Mouse (Mus musculus) kidney, postnatal 36 days (tissue): Measurements from ENCODE around the gene Zfyve19.

Source experiments
- DNase-seq, 2 experiments: peaks; one replicate each; pipeline ENCODE4 v3.0.0; 2021 to 2022; ENCODE audit warnings: mixed read lengths in 2 of 2

Zfyve19 gene

DNA sequence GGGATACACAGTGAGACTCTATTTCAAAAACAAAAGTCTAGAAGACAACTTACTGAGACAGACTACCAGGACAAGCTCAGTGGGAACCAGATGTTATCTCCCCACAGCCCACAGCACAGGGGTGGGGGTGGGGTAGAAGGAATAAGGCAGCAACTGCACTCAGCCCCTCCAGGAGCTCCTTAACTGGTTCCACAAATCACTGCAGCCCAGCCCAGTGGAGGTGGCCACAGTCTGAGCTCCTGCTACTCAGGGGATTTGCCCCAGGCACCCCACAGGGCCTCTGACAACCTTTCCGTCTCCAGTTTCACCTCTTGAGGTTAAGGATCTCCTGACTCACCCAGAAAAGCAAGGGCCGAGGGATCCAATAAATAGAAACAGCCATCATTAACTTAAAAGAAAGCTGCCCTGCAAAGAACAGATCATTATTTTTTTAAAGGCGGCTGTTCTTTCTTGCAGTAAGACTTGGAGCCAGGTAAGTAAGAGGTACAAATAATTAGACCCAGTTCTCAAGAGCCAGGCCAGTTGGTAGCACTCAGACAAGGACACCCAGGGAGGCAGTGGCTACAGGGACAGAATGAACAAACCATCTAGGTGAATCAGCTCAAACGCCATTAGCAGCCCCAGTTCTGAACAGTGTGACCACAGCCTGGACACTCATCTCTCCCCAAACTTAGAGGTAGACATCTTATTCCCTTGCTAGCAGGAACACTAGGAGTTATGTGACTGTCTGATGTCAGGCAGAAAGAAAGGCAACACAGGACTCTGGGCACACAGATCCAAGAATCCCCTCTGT is 11.9 kb upstream of the Zfyve19 start:
- DNase-seq, result no peak

DNA sequence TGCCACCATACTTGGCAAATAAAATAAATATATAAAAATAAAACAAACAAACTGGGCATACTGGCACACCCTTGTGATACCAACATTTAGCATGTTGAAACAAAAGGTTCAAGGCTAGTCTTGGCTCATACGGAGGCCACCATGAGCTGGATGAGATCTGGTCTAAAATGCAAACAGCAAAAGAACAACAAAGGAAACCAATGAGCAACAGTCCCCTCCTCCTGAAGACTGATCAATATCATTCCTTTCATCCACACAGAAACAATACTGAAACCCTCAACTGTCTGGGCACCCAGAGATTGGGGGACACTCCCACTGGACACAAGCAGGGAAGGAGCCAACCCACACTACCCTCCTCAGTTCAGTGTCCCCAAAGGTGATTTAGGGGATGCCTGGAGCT is 10.9 kb upstream of the Zfyve19 start:
- no peak for DNase-seq

DNA sequence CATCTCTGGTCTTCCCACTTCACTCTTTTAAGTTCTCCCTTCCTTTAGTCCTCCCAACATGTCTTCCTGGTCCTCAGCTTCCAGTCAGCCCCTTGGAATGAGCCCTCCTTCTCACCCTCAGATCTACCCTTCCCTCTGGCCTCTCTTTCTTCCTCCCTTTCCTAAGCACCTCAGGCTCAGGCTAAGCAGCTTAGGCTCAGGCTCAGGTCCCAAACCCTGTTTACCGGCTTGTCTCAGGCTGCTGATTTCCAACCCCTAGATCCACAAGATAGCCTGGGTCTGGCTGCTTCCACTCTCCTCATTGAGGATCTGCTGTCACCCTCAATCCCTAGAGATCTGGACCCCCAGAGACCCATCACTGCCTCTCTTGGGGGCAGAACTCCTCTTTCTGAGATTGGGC is 10.4 kb upstream of the Zfyve19 start:
- no peak for DNase-seq

DNA sequence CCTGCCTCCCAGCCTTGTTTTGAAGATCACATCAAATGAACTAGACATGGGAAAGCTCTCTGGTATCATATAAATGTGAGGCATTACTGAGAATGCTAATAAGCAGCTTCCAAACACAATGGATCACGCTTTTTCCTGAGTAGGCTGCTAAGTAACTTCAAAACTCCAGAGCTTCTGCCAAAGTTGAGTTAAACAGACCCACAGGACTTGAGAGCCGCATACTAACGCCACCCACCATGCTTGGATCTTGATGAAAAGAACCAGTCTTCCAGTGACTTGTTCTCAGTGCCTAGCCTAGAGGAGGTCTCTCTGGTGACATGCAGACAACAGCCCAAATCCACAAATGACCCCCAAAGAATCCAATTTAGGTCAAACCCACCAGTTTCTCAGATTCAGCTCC is 9.5 kb upstream of the Zfyve19 start:
- no peak for DNase-seq

- peak in 1 of 2 experiments; percentile 61 for DNase-seq
Measured at GRCm38 (mm10) chr2:119202914-119203453, 5.4 kb upstream of the Zfyve19 start.

DNA sequence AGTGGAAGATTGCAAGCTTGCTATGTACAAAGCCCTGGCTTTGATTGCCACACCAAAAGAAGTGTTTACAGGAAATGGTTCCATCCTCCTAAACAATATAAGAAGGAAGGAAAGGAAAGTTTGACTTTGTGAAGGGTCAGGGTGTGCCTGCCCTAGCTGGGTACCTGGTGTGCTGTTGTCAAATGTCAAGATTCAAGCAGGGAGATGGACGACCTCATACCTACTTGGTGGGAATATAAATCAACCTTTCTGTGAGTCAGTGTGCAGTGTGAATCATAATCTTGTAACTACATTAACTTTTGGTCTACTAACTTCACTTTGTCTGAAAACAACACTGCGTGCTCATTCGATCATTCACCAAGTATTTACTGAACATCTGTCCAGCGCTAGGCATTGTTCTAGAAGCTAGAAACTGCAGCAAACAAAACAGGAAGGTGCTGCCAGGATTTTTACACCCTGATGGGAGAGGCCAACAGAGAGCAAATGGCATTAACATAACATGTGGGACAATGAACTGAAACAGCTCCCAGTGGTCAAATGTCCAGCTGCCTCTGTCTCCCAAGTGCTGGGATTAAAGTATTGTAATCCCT is 4.5 kb upstream of the Zfyve19 start:
- DNase-seq, result peak in 1 of 2 experiments; percentile 17

DNA sequence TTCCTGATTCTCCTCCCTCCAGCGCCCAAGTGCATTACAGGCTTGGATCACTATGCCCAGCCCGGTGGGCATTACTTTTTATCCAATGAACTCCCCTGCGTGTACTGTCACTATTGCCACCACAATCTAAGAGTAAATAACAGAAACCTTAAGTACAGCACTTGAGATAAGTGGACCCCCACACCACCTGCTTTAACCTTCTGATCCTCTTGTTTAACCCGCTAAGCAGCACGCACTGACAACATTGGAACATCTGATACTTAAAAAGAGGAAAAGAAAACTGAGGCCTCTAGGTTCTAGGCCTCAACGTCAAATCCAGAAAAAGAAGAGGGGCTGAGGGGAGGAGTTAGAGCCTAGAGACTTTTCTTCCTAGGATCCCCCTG is 465 bp upstream of the Zfyve19 start:
- DNase-seq, result no peak

GRCm38 (mm10) chr2:119209176-119209507 is 725 bp downstream of the Zfyve19 start:
- DNase-seq, result no peak

DNA sequence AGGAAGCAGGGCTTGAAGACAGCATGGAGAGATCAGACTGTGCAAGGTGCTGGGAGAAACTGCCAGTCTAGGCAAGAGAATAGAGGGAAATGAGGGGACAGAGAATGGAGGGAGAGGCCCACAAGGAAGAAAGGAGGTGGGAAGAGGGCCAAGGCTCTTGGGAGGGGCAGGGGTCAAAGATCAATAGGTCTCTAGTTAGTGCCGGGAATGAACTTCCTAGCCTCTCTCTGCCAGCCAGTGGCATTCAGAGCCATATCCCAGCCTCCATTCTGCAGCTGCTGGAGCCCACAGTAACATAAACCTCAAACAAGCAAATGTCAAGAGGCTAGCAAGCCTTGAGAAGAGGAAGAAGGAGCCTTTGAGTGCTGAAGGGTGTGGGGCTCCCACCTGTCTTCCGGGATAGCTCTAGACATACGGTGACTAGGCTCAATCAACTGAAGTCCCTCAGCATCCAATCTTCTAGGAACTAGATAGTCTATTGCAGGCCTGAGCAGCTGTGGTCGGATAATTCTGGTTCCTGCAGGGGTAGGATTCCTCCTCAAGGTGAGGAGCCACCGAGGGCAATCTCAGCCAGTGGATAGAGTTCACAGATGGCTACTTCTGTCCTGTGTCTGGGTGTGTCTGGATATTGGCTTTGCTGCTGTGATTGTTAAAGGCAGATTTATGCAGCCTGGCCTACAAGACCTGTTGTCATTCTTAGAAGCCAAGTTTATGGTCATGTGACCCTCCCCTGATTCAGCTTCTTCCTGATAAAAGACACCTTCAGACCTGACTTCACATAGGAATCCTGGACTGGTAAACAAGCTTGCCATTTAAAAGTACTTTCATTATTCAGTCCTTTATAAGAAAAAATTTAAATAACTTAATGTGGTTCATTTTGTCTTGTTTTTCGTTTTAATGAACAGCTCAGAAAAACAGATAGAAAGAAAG is 21.6 kb downstream of the Zfyve19 start, which contains the start of gene Ppp1r14d:
Ppp1r14d (minus strand) TSS at position 132 of the 930 bp plus-strand sequence.
- DNase-seq, result peak; percentile 64 to 70

DNA sequence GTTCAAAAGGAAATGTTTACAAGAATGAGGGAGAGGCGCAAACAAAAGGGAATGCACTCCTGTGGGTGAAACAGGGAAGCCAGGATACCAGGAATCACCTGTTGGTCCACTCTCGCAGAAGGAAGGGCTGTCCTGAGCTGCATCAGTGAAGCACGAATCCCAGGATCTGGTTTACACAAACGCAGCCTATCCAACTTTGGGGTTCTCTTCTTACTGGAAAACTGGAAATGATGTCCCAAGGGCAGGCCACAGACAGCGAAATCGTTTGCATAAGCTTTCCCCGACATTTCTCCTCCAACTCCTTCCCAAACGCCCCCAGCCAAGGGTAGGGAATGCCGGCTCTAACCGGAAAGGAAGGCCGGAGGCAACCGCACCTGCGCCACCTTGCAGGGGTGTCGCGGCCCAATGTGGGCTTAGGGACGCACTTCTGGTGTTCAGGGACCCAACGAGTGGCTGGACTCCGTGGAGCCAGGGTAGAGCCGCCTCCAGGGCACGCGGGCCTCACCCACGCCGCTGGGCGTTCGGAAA is 28.3 kb downstream of the Zfyve19 start:
- DNase-seq, result no peak

- DNase-seq, result peak; percentile 78 to 87
Measured at GRCm38 (mm10) chr2:119237210-119237870, 28.9 kb downstream of the Zfyve19 start, which contains the start of gene Spint1. Gene Spint1 (plus strand): TSS chr2:119237362.

- DNase-seq, result peak in 1 of 2 experiments; percentile 62
Measured at GRCm38 (mm10) chr2:119237871-119238220, 29.4 kb downstream of the Zfyve19 start.

DNA sequence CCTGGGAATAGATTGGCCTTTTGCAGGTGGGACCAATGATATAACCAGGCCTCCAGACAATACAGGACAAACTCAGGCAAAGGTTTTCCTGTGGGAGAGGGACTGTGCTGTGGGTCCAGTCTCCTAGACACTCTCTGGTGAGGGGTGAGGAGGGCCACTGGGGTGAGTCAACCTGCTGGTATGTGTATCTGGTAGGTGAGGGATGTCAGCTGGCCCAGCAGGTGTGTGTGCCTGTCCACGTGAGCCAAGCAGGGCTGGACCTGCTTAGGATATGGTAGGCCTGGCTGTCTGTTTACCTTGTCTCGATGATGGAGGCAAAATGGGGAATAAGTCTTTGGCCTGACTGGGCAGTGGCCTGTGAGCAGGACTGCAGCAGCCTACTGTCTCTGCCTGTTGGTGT is 30.3 kb downstream of the Zfyve19 start:
- DNase-seq, result peak; percentile 54 to 64

GRCm38 (mm10) chr2:119240075-119240818 is 31.8 kb downstream of the Zfyve19 start:
- peak in 1 of 2 experiments; percentile 27 for DNase-seq

- DNase-seq, result no peak
Measured at GRCm38 (mm10) chr2:119240819-119241186, 32.4 kb downstream of the Zfyve19 start.

- DNase-seq, result peak; percentile 63 to 83
Measured at GRCm38 (mm10) chr2:119242548-119242947, 34.1 kb downstream of the Zfyve19 start.

DNA sequence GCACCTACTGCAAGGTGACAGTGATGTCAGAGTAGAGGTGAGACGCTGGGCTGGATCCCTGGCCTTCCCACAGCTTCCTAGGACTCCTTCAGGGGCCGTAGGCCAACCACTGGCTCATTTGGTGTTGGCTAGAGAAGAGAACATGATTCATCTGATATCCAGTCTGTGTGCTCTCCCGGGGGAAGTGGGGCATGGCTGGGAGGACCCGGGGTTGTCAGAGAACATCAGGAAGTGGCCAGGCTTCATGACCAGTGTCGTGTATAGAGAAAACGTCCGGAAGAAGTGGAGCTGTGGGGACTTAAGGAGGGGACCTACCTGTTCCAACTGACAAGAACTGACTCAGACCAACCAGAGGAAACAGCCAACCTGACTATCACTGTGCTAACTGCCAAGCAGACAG is 36.8 kb downstream of the Zfyve19 start:
- DNase-seq, result no peak

DNA sequence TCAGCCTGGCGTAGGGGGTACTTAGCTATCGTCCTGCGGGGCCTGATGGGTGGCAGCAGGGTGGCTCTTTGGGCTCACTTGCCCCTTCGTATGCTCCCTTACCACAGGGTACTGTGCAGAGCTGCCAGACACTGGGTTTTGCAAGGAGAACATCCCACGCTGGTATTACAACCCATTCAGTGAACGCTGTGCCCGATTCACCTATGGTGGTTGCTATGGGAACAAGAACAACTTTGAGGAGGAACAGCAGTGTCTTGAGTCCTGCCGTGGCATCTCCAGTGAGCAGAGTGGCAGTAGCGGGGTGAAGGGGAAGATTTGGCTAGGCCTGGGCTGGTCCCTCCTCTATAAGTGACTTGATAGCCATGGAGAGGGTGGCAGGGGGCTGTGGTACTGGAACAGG is 39.5 kb downstream of the Zfyve19 start:
- DNase-seq, result no peak

DNA sequence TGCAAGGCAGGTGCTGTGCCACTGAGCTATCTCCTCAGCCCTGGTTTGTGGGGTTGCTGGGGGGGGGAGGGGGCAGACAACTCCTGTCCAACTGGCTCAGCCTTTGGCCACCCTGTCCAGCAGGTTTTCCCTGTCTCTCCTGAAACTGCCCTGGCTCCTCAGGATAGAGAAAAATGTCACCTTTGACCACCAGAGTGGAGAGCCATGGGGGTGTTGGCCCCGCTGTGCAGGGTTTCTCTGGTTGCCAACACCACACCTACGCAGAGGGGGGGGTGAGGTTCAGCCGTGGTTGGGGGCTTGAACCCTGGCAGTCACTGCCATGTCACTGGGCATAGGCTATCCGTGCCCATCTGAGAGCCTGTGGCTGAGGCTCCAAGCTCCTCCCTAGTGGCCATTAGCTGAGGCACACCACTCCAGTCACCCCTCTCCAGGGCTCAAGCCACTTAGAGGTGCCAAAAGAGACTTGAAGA is 41.2 kb downstream of the Zfyve19 start:
- DNase-seq, result peak; percentile 46 to 52

- no peak for DNase-seq
Measured at GRCm38 (mm10) chr2:119250377-119250776, 42.0 kb downstream of the Zfyve19 start.

DNA sequence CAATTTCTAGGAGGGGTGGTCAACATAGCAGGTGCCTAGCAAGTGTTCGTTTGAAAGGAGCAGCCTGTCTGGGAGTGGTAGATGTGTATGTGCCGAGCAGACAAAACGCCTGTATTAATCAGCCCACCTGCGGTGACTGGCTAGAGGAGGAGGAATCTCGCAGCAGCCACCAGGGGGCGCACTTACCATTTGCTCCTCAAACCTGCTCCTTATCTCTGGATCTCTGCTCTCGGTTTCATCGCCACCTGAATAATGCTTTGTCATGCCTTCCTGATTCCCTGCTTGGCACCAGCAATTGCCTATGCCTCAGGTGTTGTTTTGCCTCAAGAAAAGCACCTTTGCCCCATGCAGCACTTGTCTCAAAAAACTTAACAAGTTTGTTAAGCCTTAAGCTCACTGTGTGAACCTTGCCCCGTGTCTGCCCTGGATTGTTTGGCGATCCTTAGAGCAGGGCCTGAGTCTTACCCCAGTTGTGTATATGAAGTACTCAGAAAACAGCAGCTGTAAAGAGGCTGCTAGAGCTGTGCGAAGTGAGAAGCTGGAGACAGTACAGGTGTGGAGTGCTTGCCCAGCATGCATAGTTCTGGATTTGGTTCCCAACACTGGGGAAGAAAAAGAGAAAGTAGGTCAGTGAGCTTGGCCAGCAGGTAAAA is 42.5 kb downstream of the Zfyve19 start:
- peak; percentile 90 to 96 for DNase-seq
